Mouse (Mus musculus) CD8-positive naive resting alpha-beta T cell, adult 2 months (primary cell): ENCODE measurements around the gene Inpp4a.
A peak's percentile ranks its signal among the peaks of the same experiment; 100 is the strongest.

Experiments
- DNase-seq, 2 experiments: peaks; one replicate each; pipeline ENCODE4 v3.0.0; 2022; ENCODE audit warnings: low read depth in 2 of 2, low spot score in 2 of 2

Gene Inpp4a

GRCm38 (mm10) chr1:37408678-37409077 is 109.0 kb downstream of the Inpp4a start:
- DNase-seq: no peak

DNA sequence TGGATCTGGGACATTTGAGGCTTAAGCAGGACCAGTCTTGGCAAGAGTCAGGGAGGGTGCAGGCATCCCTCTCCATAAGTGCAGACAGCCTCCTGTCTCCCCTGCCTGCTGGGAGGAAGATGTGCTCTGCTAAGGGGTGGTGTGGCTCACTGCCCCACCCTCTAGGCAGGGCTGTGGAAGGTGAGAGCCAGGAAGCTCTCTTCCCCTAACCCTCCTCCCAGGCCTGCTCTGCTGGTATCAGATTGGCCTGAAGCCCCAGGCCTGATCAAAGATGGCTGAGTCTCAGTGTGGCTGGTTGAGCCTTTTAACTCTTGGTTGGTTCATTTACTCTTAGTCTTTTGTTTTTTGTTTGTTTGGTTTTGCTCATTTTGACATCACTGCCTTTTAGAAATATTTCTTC is 110.0 kb downstream of the Inpp4a start:
- no peak for DNase-seq

- DNase-seq: no peak
Observed at GRCm38 (mm10) chr1:37415394-37415793, 115.7 kb downstream of the Inpp4a start.

GRCm38 (mm10) chr1:37419420-37419819 is 119.8 kb downstream of the Inpp4a start:
- peak; percentile 84 to 90 for DNase-seq

DNA sequence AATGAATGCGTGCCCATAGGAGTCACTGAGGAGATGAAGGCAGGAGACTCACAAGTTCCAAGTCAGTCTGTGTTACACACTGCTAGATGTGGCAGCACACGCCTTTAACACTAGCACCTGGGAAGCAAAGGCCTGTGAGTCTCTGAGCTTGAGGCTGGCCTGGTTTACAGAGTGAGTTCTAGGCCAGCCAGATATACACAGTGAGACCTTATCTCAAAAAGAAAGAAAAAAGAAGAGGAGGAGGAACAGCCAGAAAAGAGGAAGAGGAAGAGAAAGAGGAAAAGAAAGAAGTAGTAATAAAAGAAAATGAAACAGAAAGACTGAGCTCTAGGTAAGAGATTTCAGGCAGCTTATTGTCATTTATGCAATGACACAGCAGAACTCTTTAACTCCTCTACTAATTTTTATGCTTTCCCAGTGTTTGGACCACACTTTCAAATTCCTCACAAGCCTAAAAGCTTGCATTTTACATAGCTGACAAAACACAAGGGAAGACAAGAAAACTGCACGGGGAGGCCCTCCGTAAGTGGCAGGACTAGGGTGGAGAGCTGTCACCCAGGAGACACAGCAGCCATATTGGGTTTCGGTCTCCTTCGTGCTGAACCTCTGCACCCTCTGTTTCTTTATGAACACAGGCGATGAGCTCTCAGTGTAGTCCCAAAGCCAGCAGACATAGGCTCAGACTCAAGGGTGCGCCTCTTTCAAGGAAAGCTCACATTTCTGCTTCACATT is 127.6 kb downstream of the Inpp4a start:
- DNase-seq: no peak

GRCm38 (mm10) chr1:37428911-37429310 is 129.2 kb downstream of the Inpp4a start:
- no peak for DNase-seq

- peak; percentile 86 to 89 for DNase-seq
Observed at GRCm38 (mm10) chr1:37429366-37430296, 130.0 kb downstream of the Inpp4a start, which contains the start of the genes Coa5 and Unc50. Coa5 (minus strand) TSS chr1:37430103. Unc50 (plus strand) TSS chr1:37430139.

DNA sequence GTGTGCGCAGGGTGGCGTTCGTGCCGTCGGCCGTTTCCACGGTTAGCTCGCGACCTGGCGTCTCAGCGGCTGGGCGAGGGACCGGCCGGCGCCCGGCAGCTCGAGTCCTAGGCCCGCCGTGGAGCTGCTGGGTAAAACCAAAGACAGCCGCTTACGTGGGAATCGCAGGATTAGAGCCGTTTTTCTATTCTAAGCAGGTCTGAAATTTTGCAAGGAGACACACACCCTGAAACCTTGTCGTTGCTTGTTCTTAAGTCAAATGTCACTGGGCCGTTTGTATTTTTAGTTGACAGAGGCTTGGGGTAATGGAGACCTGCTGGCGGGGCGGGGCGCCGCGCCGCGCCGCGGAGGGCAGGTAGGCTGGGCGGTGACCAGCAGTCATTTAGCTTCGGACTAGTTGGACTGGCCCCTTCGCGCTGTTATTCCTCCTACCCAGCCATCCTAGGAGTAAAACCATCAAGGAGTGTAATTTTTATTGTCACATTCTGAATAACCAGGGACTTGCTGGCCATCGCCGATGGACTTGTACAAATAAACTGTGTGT is 130.7 kb downstream of the Inpp4a start:
- DNase-seq: peak in 1 of 2 experiments; percentile 11

- no peak for DNase-seq
Observed at GRCm38 (mm10) chr1:37436419-37436818, 136.8 kb downstream of the Inpp4a start.

GRCm38 (mm10) chr1:37442848-37443835 is 143.5 kb downstream of the Inpp4a start:
- DNase-seq: no peak

DNA sequence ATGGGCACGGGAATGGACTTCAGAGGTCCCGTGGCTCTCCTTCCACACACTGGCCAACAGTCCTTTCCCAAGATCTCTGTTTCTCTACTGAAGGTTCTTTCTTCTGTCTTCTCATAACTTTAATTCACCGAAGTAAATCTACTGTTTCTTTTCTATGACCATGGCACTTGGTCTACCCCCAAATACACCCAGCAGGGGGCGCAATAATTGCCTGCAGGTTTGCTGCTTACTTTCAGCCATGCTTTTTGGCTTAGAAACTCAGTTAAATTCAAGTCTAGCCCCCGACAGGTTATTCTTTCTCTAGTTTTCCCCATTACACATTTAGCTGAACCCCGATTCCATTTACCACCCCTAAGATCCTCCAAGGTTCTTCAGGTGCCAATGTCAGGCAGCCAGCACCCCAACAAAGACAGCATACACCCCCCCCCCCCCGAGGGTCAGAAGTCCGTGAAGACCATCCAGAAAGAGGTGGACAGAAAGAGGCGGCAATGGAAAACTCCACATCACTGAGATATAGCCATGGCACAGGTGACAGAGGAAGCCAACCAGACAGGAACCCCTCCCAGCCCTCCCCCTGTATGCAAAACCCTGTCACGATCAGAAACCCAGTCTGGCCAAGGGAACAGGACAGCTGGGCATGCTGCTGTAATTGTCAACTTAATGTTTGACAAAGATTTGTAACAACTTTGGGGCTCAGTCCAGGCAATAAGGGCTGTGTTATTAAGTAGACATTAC is 148.9 kb downstream of the Inpp4a start:
- peak; percentile 69 to 80 for DNase-seq

DNA sequence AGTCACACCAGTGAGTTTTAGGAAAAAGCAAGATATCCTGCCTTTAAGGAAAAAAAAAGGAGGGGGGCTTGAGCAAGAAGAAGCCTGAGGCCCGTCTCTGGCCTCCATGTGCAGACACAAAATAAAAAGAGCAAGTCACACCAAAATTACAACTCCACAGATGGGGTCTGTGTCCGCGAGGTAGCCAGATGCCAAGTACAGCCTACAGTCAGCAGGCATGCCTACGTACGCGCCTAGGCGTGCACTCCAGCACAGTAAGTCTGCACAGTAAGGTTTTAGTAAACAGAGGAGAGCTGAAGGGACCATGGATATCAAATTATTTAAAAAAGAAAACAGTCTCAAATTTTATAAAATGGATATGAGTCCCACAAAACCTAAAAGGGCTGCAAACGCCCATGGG is 151.6 kb downstream of the Inpp4a start:
- DNase-seq: no peak

DNA sequence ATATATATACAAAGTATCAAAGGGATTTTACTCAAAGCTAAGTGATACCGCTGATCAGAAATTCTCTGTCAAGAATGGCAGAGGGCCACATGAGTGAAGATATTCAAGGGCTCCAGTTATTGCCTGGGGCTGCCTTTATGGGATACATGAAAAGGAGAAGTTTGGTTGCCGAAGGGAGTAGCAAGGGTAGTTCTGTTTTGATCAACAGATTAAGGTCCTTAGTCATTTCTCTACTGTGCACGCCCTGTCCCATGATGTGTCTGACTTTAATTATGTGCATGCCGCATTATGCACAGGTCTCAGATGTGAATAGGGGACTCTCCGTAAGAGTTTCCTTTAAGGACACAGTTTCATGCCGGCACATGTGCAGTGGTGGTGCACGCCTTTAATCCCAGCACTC is 157.9 kb downstream of the Inpp4a start:
- no peak for DNase-seq
